Mouse (Mus musculus) spleen, adult 2 months (tissue): ENCODE results near the gene Lyrm4.

Experiments used
- CTCF ChIP-seq: fragments of 200-500 bp; IDR thresholded peaks from 2 replicates; pipeline ENCODE4 v1.5.1; 2011; ENCODE audit warnings: mild to moderate bottlenecking, inconsistent platforms; ENCODE audit not compliant: insufficient read depth, insufficient read length, insufficient replicate concordance; ENCODE audit errors: extremely low read depth
- POLR2A ChIP-seq: fragments of 200-500 bp; IDR thresholded peaks from 2 replicates; pipeline ENCODE4 v1.6.1; 2011; ENCODE audit warnings: low read depth, low read length, inconsistent platforms

- TF ChIP-seq CTCF (no peak), POLR2A (no peak)
These were observed 50.6 kb downstream of the Lyrm4 start for GRCm38 (mm10) chr13:36066676-36067075.
